Mouse (Mus musculus) heart, postnatal 0 days (tissue): Measurements from ENCODE around the gene Agpat3. TPM values are rescaled to one million over a fixed set of nuclear protein-coding genes. Genes with fewer than 3 reads are reported as not detected.

Experiments used
- ATAC-seq: fragments of 200-750 bp; cut with Nextera tagmentation; 2 replicates; pipeline ENCODE4 v1.8.0; 2017; ENCODE audit warnings: low read depth, moderate number of reproducible peaks, moderate library complexity; ENCODE audit not compliant: insufficient read depth
- DNase-seq: peaks from one replicate; pipeline ENCODE4 v3.0.0-alpha.2; 2016; ENCODE audit warnings: low spot score
- H3K27ac ChIP-seq: fragments of 300-500 bp; sonication (generic); 2 replicates; pipeline ENCODE4 v1.5.1; 2014; ENCODE audit warnings: low read depth, mild to moderate bottlenecking
- H3K27me3 ChIP-seq: fragments of 300-500 bp; sonication (generic); 2 replicates; pipeline ENCODE4 v1.6.1; 2014; ENCODE audit warnings: low read length, mixed read lengths; ENCODE audit not compliant: control insufficient read depth, insufficient read depth
- H3K36me3 ChIP-seq: fragments of 300-500 bp; sonication (generic); replicated peaks from 2 replicates; pipeline ENCODE4 v1.6.1; 2014; ENCODE audit warnings: low read length, mixed read lengths; ENCODE audit not compliant: control insufficient read depth, insufficient read depth
- H3K4me1 ChIP-seq: fragments of 300-500 bp; sonication (generic); 2 replicates; pipeline ENCODE4 v1.6.1; 2014; ENCODE audit warnings: antibody characterized with exemption; ENCODE audit not compliant: control insufficient read depth, insufficient read depth
- H3K4me2 ChIP-seq: fragments of 300-500 bp; sonication (generic); 2 replicates; pipeline ENCODE4 v1.6.1; 2014; ENCODE audit warnings: low read depth, mild to moderate bottlenecking, low read length, moderate library complexity
- H3K4me3 ChIP-seq: fragments of 300-500 bp; sonication (generic); 2 replicates; pipeline ENCODE4 v1.5.1; 2014; ENCODE audit warnings: low read depth, low read length
- H3K9ac ChIP-seq: fragments of 300-500 bp; sonication (generic); replicated peaks from 2 replicates; pipeline ENCODE4 v1.6.1; 2014; ENCODE audit warnings: low read depth, low read length, mixed read lengths
- H3K9me3 ChIP-seq: fragments of 300-500 bp; sonication (generic); replicated peaks from 2 replicates; pipeline ENCODE4 v1.6.1; 2016; ENCODE audit warnings: low read length; ENCODE audit not compliant: control insufficient read depth
- CTCF ChIP-seq: IDR thresholded peaks from 2 replicates; pipeline ENCODE4 v1.5.1; 2016; ENCODE audit warnings: antibody characterized with exemption, control low read depth, low read depth
- EP300 ChIP-seq: IDR thresholded peaks from 2 replicates; pipeline ENCODE4 v1.6.1; 2016; ENCODE audit warnings: antibody characterized with exemption, low read depth
- WGBS: fragments of 180-500 bp; shearing (Covaris S2); extraction: QIAGEN DNeasy Blood & Tissue Kit; methylation state at CpG from one replicate; pipeline ENCODE4 v1.1.7; 2014; 5-methylcytosine and 5-hydroxymethylcytosine counted together
- polyA plus RNA-seq: library from polyadenylated mRNA; unstranded; fragments of >200 nt; fragmentation: Nextera tagmentation; extraction: Ambion mirVana; gene quantifications from 2 replicates; pipeline ENCODE4 v1.2.1, GENCODE M21; 2015
- total RNA-seq: library from RNA; depleted of rRNA; stranded (reverse); fragments of >200 nt; gene quantifications from 2 replicates; pipeline ENCODE4 v1.2.3, GENCODE M21; 2014; ENCODE audit warnings: low replicate concordance

The Agpat3 gene
- total and polyA plus RNA-seq, 2 experiments from 2014 or later: 164 to 182 TPM

DNA sequence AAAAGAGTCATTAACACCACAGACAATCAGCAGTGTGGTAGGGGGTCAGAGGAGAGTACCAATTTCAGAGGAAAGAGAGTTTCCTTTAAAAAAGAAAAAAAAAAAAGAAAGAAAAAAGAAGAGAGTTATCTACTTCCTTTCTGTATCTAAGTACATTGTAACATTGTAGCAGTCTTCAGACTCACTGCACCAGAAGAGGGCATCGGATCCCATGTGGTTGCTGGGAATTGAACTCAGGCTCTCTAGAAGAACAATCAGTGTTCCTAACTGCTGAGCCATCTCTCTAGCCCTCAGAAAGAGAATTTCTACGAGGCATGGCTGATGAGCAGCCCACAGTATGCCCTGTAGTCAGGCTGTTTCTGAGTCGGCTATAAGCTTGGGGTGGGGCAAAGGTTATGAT is 86.4 kb downstream of the Agpat3 start:
- H3K9me3 ChIP-seq: no peaks in the 10 kb centered on the region
- H3K4me3 ChIP-seq: no peak overlapping the region
- H3K36me3 ChIP-seq: peaks cover 2% of the 10 kb centered on the region
- ATAC-seq: no peak
- no peak overlapping the region for H3K27ac ChIP-seq
- WGBS: 67% methylated on average over 3 of the region's 3 CpGs
- no peaks in the 10 kb centered on the region for H3K4me1 ChIP-seq
- no peak for DNase-seq
- H3K4me2 ChIP-seq: no peak overlapping the region
- H3K27me3 ChIP-seq: no peaks in the 10 kb centered on the region
- TF ChIP-seq EP300: no peak
- no peak for TF ChIP-seq CTCF
- H3K9ac ChIP-seq: no peak overlapping the region

DNA sequence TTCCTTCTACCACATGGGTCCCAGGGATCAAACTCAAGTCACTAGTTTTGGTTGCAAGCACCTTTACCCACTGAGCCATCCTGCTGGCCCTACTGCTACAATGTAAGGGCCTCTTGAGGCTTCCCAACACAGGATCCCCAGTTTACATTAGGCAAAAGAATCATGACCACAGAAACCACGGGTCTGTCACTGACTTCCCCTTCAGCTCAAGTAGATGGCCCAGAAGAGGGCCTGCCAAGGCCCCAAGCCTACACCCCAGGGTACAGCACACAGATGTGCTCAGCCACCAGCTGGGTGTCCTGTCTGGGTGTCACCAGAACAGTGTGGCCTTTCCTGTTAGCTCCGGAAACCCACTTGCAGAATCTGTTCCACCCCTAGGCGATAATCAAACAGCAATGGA is 87.6 kb downstream of the Agpat3 start:
- no peak for TF ChIP-seq CTCF
- TF ChIP-seq EP300: no peak
- ATAC-seq: no peak
- DNase-seq: no peak
- H3K36me3 ChIP-seq: no peaks in the 10 kb centered on the region
- whole genome bisulfite sequencing: 74% methylated on average over 3 of the region's 3 CpGs
- no peaks in the 10 kb centered on the region for H3K9me3 ChIP-seq
- H3K4me2 ChIP-seq: no peak overlapping the region
- H3K4me3 ChIP-seq: no peak overlapping the region
- H3K9ac ChIP-seq: no peak overlapping the region
- H3K27me3 ChIP-seq: no peaks in the 10 kb centered on the region
- H3K4me1 ChIP-seq: no peaks in the 10 kb centered on the region
- no peak overlapping the region for H3K27ac ChIP-seq

- Histone ChIP-seq H3K36me3 (no peaks in the 10 kb centered on the region), H3K27me3 (no peaks in the 10 kb centered on the region), H3K4me2 (no peak overlapping the region), H3K27ac (no peak overlapping the region), H3K4me1 (no peaks in the 10 kb centered on the region), H3K9me3 (no peaks in the 10 kb centered on the region), H3K4me3 (no peak overlapping the region), H3K9ac (no peak overlapping the region)
- DNase-seq (no peak), ATAC-seq (no peak; the same call in 1 of the 2 replicates)
- WGBS: 58% methylated on average over 7 of the region's 7 CpGs
- TF ChIP-seq EP300: no peak
- no peak for TF ChIP-seq CTCF
These were observed 91.2 kb downstream of the Agpat3 start for GRCm38 (mm10) chr10:78260916-78261650.

DNA sequence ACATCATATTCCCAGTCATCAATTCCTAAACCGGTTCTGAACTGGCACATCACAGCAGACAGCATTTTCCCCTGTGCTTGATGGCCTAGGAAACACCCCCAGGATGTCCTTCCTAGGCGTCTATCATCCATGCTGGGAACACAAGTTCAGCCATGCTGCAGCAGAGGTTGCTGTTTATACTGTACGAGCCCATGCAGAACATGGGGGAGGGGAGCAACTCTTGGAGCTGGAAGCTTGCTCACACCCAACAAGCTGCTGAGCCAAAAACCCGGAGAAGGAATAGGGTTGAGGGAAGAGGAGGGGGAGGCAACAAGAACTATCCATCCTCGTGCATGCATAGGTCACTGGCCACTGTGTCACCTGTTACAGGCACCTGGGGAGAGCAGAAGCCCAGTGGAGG is 92.0 kb downstream of the Agpat3 start:
- Histone ChIP-seq H3K4me2 (no peak overlapping the region), H3K36me3 (no peaks in the 10 kb centered on the region), H3K27me3 (no peaks in the 10 kb centered on the region), H3K27ac (no peak overlapping the region), H3K4me3 (no peak overlapping the region), H3K4me1 (peaks cover 5% of the 10 kb centered on the region), H3K9ac (no peak overlapping the region), H3K9me3 (no peaks in the 10 kb centered on the region)
- TF ChIP-seq EP300 (no peak), CTCF (no peak)
- DNase-seq: no peak
- WGBS: 22% methylated on average over 5 of the region's 5 CpGs
- no peak for ATAC-seq

DNA sequence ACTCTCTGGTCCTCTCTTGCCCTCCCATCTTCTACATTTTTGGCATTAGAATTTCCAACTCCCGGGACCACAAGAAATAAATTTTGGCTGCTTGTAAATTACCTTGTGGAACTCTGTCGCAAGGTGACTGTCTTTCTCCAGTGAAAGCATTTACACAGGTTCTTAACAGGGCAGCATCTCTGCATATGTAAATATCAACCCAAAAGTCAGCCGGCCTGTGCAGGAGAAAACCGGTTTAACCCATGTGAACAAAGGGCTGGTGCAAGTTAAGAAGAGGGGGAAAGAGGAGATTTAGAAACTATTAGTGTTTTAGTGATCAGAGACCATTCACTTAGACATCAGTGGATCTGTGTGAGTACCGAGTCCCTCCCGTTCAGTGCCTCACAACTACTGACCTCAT is 92.6 kb downstream of the Agpat3 start:
- no peaks in the 10 kb centered on the region for H3K9me3 ChIP-seq
- peaks cover 7% of the 10 kb centered on the region for H3K4me1 ChIP-seq
- 58% methylated on average over 6 of the region's 6 CpGs for WGBS
- H3K27me3 ChIP-seq: no peaks in the 10 kb centered on the region
- TF ChIP-seq CTCF (no peak), EP300 (no peak)
- H3K4me3 ChIP-seq: no peak overlapping the region
- no peak overlapping the region for H3K4me2 ChIP-seq
- no peak overlapping the region for H3K27ac ChIP-seq
- H3K9ac ChIP-seq: no peak overlapping the region
- ATAC-seq (no peak), DNase-seq (no peak)
- H3K36me3 ChIP-seq: no peaks in the 10 kb centered on the region

GRCm38 (mm10) chr10:78259230-78259629 is 93.1 kb downstream of the Agpat3 start:
- ATAC-seq (no peak), DNase-seq (no peak)
- no peaks in the 10 kb centered on the region for H3K27me3 ChIP-seq
- no peaks in the 10 kb centered on the region for H3K9me3 ChIP-seq
- no peak overlapping the region for H3K9ac ChIP-seq
- 75% methylated on average over 5 of the region's 5 CpGs for WGBS
- H3K4me1 ChIP-seq: peaks cover 7% of the 10 kb centered on the region
- no peaks in the 10 kb centered on the region for H3K36me3 ChIP-seq
- H3K4me3 ChIP-seq: no peak overlapping the region
- H3K27ac ChIP-seq: no peak overlapping the region
- TF ChIP-seq EP300 (no peak), CTCF (no peak)
- H3K4me2 ChIP-seq: no peak overlapping the region
